Mouse (Mus musculus): ENCODE measurements around the gene Ankrd12. TPM values are rescaled to one million over a fixed set of nuclear protein-coding genes. Genes with fewer than 3 reads are reported as not detected.
"Not testable (repeated sequence)": the region's sequence is repeated elsewhere in the genome, so short reads cannot be mapped to it uniquely, and the experiment has no call there.

Gene Ankrd12
- total RNA-seq, 1 experiment from 2014 or later: 128 TPM

- no peak for ATAC-seq (ENCODE audit: extremely low read depth, insufficient number of reproducible peaks, low FRiP score, poor library complexity, severe bottlenecking)
Observed at GRCm38 (mm10) chr17:66091392-66091791, 14.5 kb upstream of the Ankrd12 start.

GRCm38 (mm10) chr17:66090251-66090650, 13.4 kb upstream of the Ankrd12 start:
- ATAC-seq (ENCODE audit: extremely low read depth, insufficient number of reproducible peaks, low FRiP score, poor library complexity, severe bottlenecking): no peak

GRCm38 (mm10) chr17:66085038-66085437, 8.1 kb upstream of the Ankrd12 start:
- no peak for ATAC-seq (ENCODE audit: extremely low read depth, insufficient number of reproducible peaks, low FRiP score, poor library complexity, severe bottlenecking)

GRCm38 (mm10) chr17:66084486-66084885, 7.6 kb upstream of the Ankrd12 start:
- no peak for ATAC-seq (ENCODE audit: extremely low read depth, insufficient number of reproducible peaks, low FRiP score, poor library complexity, severe bottlenecking)

GRCm38 (mm10) chr17:66077437-66077850, 555 bp upstream of the Ankrd12 start:
- 0 out of 2 replicates have a peak, but pooled peaks have one; percentile 4 for ATAC-seq (ENCODE audit: extremely low read depth, insufficient number of reproducible peaks, low FRiP score, poor library complexity, severe bottlenecking)

- ATAC-seq (ENCODE audit: extremely low read depth, insufficient number of reproducible peaks, low FRiP score, poor library complexity, severe bottlenecking): peak; percentile 62; the same call in 1 of the 2 replicates
Observed at GRCm38 (mm10) chr17:66076174-66076927, 538 bp downstream of the Ankrd12 start.

- no peak for ATAC-seq (ENCODE audit: extremely low read depth, insufficient number of reproducible peaks, low FRiP score, poor library complexity, severe bottlenecking)
Observed at GRCm38 (mm10) chr17:66075827-66076173, 1.1 kb downstream of the Ankrd12 start.

- ATAC-seq (ENCODE audit: extremely low read depth, insufficient number of reproducible peaks, low FRiP score, poor library complexity, severe bottlenecking): no peak
Observed at GRCm38 (mm10) chr17:66073971-66074370, 2.9 kb downstream of the Ankrd12 start.

GRCm38 (mm10) chr17:66069036-66069435, 7.9 kb downstream of the Ankrd12 start:
- not testable (repeated sequence) for ATAC-seq (ENCODE audit: extremely low read depth, insufficient number of reproducible peaks, low FRiP score, poor library complexity, severe bottlenecking)

GRCm38 (mm10) chr17:66065115-66065514, 11.8 kb downstream of the Ankrd12 start:
- no peak for ATAC-seq (ENCODE audit: extremely low read depth, insufficient number of reproducible peaks, low FRiP score, poor library complexity, severe bottlenecking)

GRCm38 (mm10) chr17:66061241-66061938, 15.5 kb downstream of the Ankrd12 start:
- ATAC-seq (ENCODE audit: extremely low read depth, insufficient number of reproducible peaks, low FRiP score, poor library complexity, severe bottlenecking): no peak

- no peak for ATAC-seq (ENCODE audit: extremely low read depth, insufficient number of reproducible peaks, low FRiP score, poor library complexity, severe bottlenecking)
Observed at GRCm38 (mm10) chr17:66058160-66058559, 18.7 kb downstream of the Ankrd12 start.

GRCm38 (mm10) chr17:66057145-66057544, 19.7 kb downstream of the Ankrd12 start:
- no peak for ATAC-seq (ENCODE audit: extremely low read depth, insufficient number of reproducible peaks, low FRiP score, poor library complexity, severe bottlenecking)

GRCm38 (mm10) chr17:66053349-66053748, 23.5 kb downstream of the Ankrd12 start:
- ATAC-seq (ENCODE audit: extremely low read depth, insufficient number of reproducible peaks, low FRiP score, poor library complexity, severe bottlenecking): no peak

GRCm38 (mm10) chr17:66048795-66049194, 28.1 kb downstream of the Ankrd12 start:
- no peak for ATAC-seq (ENCODE audit: extremely low read depth, insufficient number of reproducible peaks, low FRiP score, poor library complexity, severe bottlenecking)

GRCm38 (mm10) chr17:66048199-66048598, 28.7 kb downstream of the Ankrd12 start:
- ATAC-seq (ENCODE audit: extremely low read depth, insufficient number of reproducible peaks, low FRiP score, poor library complexity, severe bottlenecking): no peak

GRCm38 (mm10) chr17:66043679-66044078, 33.2 kb downstream of the Ankrd12 start:
- not testable (repeated sequence) for ATAC-seq (ENCODE audit: extremely low read depth, insufficient number of reproducible peaks, low FRiP score, poor library complexity, severe bottlenecking)

GRCm38 (mm10) chr17:66041020-66041419, 35.9 kb downstream of the Ankrd12 start:
- ATAC-seq (ENCODE audit: extremely low read depth, insufficient number of reproducible peaks, low FRiP score, poor library complexity, severe bottlenecking): no peak

GRCm38 (mm10) chr17:66033239-66033638, 43.6 kb downstream of the Ankrd12 start:
- ATAC-seq (ENCODE audit: extremely low read depth, insufficient number of reproducible peaks, low FRiP score, poor library complexity, severe bottlenecking): no peak

- no peak for ATAC-seq (ENCODE audit: extremely low read depth, insufficient number of reproducible peaks, low FRiP score, poor library complexity, severe bottlenecking)
Observed at GRCm38 (mm10) chr17:66031991-66032390, 44.9 kb downstream of the Ankrd12 start.
